Mouse (Mus musculus) forebrain, embryonic 13.5 days (tissue): ENCODE results near the gene Ptprd. TPM values are rescaled to one million over a fixed set of nuclear protein-coding genes. Genes with fewer than 3 reads are reported as not detected.
"Not testable (repeated sequence)": the region's sequence is repeated elsewhere in the genome, so short reads cannot be mapped to it uniquely, and the experiment has no call there.

Source experiments
- ATAC-seq: fragments of 200-750 bp; cut with Nextera tagmentation; 2 replicates; pipeline ENCODE4 v1.8.0; 2017
- H3K27ac ChIP-seq: fragments of 300-500 bp; sonication (generic); 2 replicates; pipeline ENCODE4 v1.5.1; 2015; ENCODE audit warnings: inconsistent platforms, mild to moderate bottlenecking, moderate library complexity
- H3K27me3 ChIP-seq: fragments of 300-500 bp; sonication (generic); 2 replicates; pipeline ENCODE4 v1.6.1; 2015; ENCODE audit warnings: mild to moderate bottlenecking, inconsistent platforms
- H3K36me3 ChIP-seq: fragments of 300-500 bp; sonication (generic); 2 replicates; pipeline ENCODE4 v1.6.1; 2015; ENCODE audit warnings: mild to moderate bottlenecking, inconsistent platforms; ENCODE audit not compliant: poor library complexity, severe bottlenecking
- H3K4me1 ChIP-seq: fragments of 300-500 bp; sonication (generic); 2 replicates; pipeline ENCODE4 v1.6.1; 2015; ENCODE audit warnings: inconsistent platforms
- H3K4me2 ChIP-seq: fragments of 300-500 bp; sonication (generic); 2 replicates; pipeline ENCODE4 v1.6.1; 2015; ENCODE audit warnings: inconsistent platforms, mild to moderate bottlenecking, moderate library complexity
- H3K4me3 ChIP-seq: fragments of 300-500 bp; sonication (generic); 2 replicates; pipeline ENCODE4 v1.5.1; 2015; ENCODE audit warnings: mild to moderate bottlenecking, inconsistent platforms
- H3K9ac ChIP-seq: fragments of 300-500 bp; sonication (generic); 2 replicates; pipeline ENCODE4 v1.6.1; 2015; ENCODE audit warnings: mild to moderate bottlenecking, inconsistent platforms
- H3K9me3 ChIP-seq: fragments of 300-500 bp; sonication (generic); replicated peaks from 2 replicates; pipeline ENCODE4 v1.6.1; 2016; ENCODE audit warnings: inconsistent platforms
- WGBS: fragments of 180-500 bp; shearing (Covaris S2); methylation state at CpG from one replicate; pipeline ENCODE4 v1.1.7; 2015; 5-methylcytosine and 5-hydroxymethylcytosine counted together
- polyA plus RNA-seq: library from polyadenylated mRNA; unstranded; fragments of >200 nt; fragmentation: Nextera tagmentation; extraction: Ambion mirVana; gene quantifications from 2 replicates; pipeline ENCODE4 v1.2.1, GENCODE M21; 2015

The Ptprd gene
- polyA plus RNA-seq, 1 experiment from 2014 or later, result 53.8 TPM

DNA sequence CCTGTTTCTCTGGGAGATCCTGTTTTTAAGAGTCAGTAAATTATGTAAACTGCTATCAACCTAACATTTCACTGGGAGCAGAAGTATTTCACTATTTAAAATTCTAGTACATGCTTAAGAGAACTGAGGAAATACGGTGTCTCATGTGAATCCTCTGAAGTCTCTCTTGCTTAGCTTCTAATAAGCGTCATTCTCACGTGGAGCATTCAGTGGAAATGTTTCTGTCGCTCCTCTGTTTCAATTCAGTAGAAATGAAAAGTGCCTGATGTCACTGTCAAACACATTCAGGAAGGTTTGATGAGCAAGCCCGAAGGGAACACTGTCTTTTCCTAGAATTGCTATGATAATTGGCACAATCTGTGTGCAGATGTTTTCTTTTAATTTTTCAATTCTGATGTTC lies 350.5 kb downstream of the Ptprd start:
- Histone ChIP-seq H3K36me3 (no peaks in the 10 kb centered on the region), H3K4me3 (no peak overlapping the region), H3K27me3 (no peaks in the 10 kb centered on the region), H3K27ac (no peak overlapping the region), H3K9ac (no peak overlapping the region), H3K4me1 (no peaks in the 10 kb centered on the region), H3K4me2 (no peak overlapping the region), H3K9me3 (no peaks in the 10 kb centered on the region)
- WGBS, result 72% methylated on average over 5 of the region's 5 CpGs
- no peak for ATAC-seq

DNA sequence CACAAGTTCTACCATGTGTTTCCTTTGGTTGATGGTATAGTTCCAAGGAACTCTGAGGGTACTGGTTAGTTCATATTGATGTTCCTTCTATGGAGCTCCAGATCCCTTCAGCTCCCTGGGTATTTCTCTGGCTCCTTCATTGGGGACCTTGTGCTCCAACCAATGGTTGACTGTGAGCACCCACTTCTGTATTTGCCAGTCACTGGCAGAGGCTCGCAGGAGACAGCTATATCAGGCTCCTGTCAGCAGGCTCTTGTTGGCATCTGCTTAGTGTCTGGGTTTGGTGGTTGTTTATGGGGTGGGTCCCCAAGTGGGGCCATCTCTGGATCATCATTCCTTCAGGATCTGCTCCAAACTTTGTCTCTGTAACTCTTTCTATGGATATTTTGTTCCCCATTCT lies 414.4 kb downstream of the Ptprd start:
- not testable (repeated sequence) for H3K4me1 ChIP-seq, H3K9ac ChIP-seq, H3K9me3 ChIP-seq, H3K27ac ChIP-seq, H3K27me3 ChIP-seq, H3K4me2 ChIP-seq, H3K4me3 ChIP-seq, ATAC-seq, H3K36me3 ChIP-seq
- WGBS, result 74% methylated on average over 1 of the region's 1 CpGs

DNA sequence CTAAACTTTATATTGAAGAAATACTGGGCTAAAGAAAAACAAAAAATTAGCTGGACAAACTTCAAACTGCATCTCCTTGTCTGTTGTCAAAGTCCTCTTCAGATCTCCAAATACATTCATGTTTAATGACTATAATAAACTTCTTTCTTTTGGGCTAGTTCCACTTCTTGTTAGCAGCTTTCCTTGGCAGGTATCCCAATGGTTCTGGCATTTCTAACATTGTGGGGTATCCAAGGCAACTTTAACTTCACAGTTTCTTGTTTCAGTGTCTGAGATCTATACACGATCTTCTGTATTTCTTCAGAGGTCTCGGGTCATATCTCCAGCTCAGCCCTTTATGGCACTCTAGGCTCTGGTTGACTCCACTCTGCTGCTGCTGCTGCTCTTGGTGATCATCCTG lies 434.5 kb downstream of the Ptprd start:
- WGBS, result 80% methylated on average over 2 of the region's 2 CpGs
- H3K27ac ChIP-seq, result no peak overlapping the region
- no peak overlapping the region for H3K9ac ChIP-seq
- H3K4me3 ChIP-seq, result no peak overlapping the region
- H3K36me3 ChIP-seq, result no peaks in the 10 kb centered on the region
- H3K27me3 ChIP-seq, result no peaks in the 10 kb centered on the region
- H3K4me1 ChIP-seq, result no peaks in the 10 kb centered on the region
- H3K9me3 ChIP-seq, result no peaks in the 10 kb centered on the region
- no peak for ATAC-seq
- no peak overlapping the region for H3K4me2 ChIP-seq

DNA sequence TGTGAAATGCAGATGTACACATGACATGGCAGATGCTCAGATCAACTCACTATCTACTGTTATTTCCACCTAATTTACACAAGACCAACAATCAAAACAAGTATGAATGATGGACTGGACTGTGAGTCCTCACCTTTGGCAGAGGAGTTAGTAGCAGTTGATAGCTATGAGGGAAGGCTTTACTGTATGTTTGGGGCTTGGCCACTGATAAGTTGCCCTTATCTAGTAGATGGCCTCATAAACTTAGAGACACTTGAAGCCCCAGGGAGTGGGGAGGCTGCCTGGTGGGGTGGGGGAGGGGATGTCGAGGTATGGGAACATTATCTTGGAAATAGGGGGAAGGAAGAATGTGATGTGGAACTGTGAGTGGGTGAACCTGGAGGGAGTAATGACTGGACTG lies 448.0 kb downstream of the Ptprd start:
- Histone ChIP-seq H3K9me3 (no peaks in the 10 kb centered on the region), H3K27ac (no peak overlapping the region), H3K4me1 (no peaks in the 10 kb centered on the region), H3K4me2 (no peak overlapping the region), H3K36me3 (no peaks in the 10 kb centered on the region), H3K4me3 (no peak overlapping the region), H3K27me3 (no peaks in the 10 kb centered on the region), H3K9ac (no peak overlapping the region)
- ATAC-seq, result no peak
- WGBS, result 87% methylated on average over 1 of the region's 1 CpGs

DNA sequence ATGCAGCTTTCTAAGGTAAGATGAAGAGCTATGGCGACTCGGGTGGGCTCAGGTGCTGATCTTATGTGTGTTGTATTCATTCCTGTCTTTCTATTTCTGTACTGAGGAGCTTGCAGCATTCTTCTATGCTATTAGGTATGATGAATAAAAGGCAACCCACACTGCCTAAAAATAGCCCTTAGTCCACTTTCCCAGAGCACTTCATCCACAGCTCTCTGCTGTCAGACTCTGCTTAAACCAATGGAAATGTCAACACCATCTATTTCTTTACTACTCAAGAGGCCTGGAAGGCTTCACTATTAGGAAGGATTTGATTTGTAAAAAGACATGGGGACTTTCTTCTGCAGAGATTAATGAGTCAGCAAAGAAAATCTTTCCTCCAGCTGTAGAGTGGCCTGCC lies 468.4 kb downstream of the Ptprd start:
- H3K27me3 ChIP-seq, result no peaks in the 10 kb centered on the region
- 95% methylated on average over 2 of the region's 2 CpGs for WGBS
- no peak overlapping the region for H3K9ac ChIP-seq
- H3K4me2 ChIP-seq, result no peak overlapping the region
- H3K9me3 ChIP-seq, result no peaks in the 10 kb centered on the region
- H3K27ac ChIP-seq, result no peak overlapping the region
- ATAC-seq, result no peak
- no peaks in the 10 kb centered on the region for H3K4me1 ChIP-seq
- no peaks in the 10 kb centered on the region for H3K36me3 ChIP-seq
- H3K4me3 ChIP-seq, result no peak overlapping the region

DNA sequence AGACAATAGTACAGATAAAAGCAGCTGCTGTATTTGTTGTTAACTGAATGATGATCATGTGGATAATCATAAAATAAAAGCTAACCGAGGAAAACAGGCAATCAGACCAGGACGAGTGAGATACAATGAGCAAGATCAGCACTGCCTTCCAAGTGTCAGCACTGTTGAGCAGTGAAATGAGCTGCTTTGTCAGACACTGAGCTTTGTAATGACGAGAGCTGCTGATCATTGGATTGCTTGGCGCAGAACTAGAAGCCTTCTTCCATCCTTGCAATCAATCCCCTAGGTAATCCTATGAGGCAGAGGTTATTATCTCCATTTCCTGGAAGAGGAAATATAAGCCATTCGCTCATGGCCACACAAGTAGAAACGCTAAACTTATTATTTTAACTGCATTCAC lies 489.9 kb downstream of the Ptprd start:
- Histone ChIP-seq H3K27me3 (no peaks in the 10 kb centered on the region), H3K4me1 (no peaks in the 10 kb centered on the region), H3K4me2 (no peak overlapping the region), H3K9me3 (no peaks in the 10 kb centered on the region), H3K27ac (no peak overlapping the region), H3K4me3 (no peak overlapping the region), H3K36me3 (no peaks in the 10 kb centered on the region), H3K9ac (no peak overlapping the region)
- WGBS, result 69% methylated on average over 6 of the region's 6 CpGs
- ATAC-seq, result no peak

DNA sequence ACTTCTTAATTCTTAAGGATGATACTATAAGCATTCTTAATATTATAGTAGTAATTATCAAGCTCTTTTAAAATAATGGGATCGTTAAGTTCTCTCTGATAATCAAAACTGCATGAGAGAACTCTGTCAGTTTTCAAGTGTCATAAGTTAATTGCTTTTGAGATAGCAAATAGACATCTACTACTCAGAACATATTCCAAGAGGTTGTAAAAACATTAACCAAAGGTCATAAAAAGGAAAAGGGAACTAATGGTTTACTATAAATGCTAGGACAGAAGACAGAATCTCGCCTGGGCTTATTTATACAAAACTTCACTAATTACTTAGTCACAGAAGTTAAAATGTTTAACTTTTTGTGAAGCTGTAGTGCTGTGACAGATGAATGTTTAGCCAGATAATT lies 494.0 kb downstream of the Ptprd start:
- no peaks in the 10 kb centered on the region for H3K36me3 ChIP-seq
- WGBS, result 70% methylated on average over 2 of the region's 2 CpGs
- no peak overlapping the region for H3K4me3 ChIP-seq
- no peaks in the 10 kb centered on the region for H3K4me1 ChIP-seq
- H3K27ac ChIP-seq, result no peak overlapping the region
- ATAC-seq, result no peak
- no peak overlapping the region for H3K4me2 ChIP-seq
- H3K9me3 ChIP-seq, result no peaks in the 10 kb centered on the region
- H3K9ac ChIP-seq, result no peak overlapping the region
- H3K27me3 ChIP-seq, result no peaks in the 10 kb centered on the region

DNA sequence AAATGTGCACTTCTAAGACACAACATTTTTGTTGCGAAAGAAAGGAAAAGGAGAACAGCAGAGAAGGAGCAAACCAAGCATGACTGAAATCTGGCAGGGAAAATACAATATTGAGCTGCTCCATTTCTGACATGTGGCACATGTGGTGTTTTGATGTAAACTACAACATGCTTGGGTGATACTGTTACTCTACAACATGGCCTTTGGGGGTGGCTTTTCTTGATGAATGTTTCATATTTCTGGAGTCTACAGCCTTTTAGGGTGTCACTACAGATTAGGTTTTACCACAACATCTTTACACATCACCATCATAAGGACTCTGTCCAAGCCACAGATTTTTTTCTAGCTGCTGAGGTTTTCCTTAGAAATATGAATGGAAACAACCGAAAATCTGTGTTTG lies 501.5 kb downstream of the Ptprd start:
- WGBS, result 92% methylated on average over 2 of the region's 2 CpGs
- no peaks in the 10 kb centered on the region for H3K36me3 ChIP-seq
- no peak for ATAC-seq

DNA sequence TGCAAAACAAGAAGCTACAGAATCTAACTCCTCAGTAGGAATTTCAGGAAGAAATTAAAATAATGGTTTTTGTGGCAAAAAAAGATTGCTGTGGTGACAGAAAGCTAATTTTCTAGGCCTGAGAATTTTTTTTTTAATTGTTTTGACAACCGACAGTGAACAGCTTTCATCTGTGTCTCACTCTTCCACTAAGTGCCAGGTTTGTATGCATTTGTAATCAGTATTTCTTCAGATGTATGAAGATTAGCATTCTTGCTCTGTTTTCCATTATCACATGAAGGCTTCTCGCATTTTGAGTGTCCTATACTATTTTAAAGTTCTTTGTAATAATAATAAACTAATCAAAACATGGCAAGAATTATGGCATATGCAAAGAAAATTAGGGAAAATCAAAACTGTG lies 513.5 kb downstream of the Ptprd start:
- Histone ChIP-seq H3K27me3 (no peaks in the 10 kb centered on the region), H3K4me2 (no peak overlapping the region), H3K36me3 (no peaks in the 10 kb centered on the region), H3K9ac (no peak overlapping the region), H3K9me3 (no peaks in the 10 kb centered on the region), H3K4me1 (0 out of 2 replicates have a peak, but pooled peaks cover 2% of the 10 kb centered on the region), H3K4me3 (no peak overlapping the region), H3K27ac (no peak overlapping the region)
- WGBS, result 44% methylated on average over 2 of the region's 2 CpGs
- ATAC-seq, result peak; percentile 57; the same call in 1 of the 2 replicates

More for the DNA sequence above, 501.5 kb downstream of the Ptprd start:
- H3K9ac ChIP-seq, result no peak overlapping the region
- H3K9me3 ChIP-seq, result no peaks in the 10 kb centered on the region
- no peaks in the 10 kb centered on the region for H3K4me1 ChIP-seq
- H3K4me2 ChIP-seq, result no peak overlapping the region
- no peaks in the 10 kb centered on the region for H3K27me3 ChIP-seq
- H3K27ac ChIP-seq, result no peak overlapping the region
- H3K4me3 ChIP-seq, result no peak overlapping the region

DNA sequence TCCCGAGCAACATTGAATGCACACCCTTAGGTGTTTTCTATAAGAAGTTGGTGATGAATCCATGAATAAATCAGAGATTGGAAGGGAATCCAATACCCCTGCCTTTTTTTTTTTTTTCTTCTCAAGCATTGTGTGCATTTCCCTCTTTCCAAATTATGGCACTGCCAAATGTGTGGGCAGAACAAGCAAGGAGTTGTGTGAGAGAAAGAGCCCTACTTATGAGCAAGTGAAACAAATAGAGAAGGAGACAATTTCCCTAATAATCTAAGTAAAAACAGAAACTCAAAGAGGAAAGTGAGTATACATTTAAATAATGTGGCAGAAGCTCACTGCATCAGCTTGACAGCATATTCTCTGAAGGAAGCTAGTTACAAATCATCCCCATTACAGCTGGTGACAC lies 536.0 kb downstream of the Ptprd start:
- Histone ChIP-seq H3K36me3 (no peaks in the 10 kb centered on the region), H3K4me2 (no peak overlapping the region)
- ATAC-seq, result no peak

DNA sequence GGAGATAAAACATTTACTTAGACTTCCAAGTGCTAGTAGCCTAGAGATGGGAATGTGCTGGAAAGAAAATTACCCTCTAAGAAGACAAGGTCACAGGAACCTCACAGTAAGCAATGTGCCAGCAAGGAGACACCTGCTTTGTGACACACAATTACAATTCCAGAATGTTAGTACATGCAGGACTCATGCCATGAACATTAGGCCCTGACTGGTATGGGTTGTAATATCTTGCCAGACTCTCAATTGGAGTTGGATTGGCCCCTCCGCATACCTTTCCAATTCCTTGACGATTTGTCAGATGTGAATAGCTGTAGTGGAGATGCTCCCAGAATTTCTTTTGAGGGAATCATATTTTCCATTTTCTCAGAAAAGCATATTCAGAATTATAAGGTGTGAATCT lies 547.0 kb downstream of the Ptprd start:
- no peaks in the 10 kb centered on the region for H3K27me3 ChIP-seq
- H3K9ac ChIP-seq, result no peak overlapping the region
- no peak overlapping the region for H3K27ac ChIP-seq
- no peaks in the 10 kb centered on the region for H3K9me3 ChIP-seq
- H3K4me1 ChIP-seq, result no peaks in the 10 kb centered on the region
- no peak for ATAC-seq
- 85% methylated on average over 2 of the region's 2 CpGs for WGBS
- H3K36me3 ChIP-seq, result no peaks in the 10 kb centered on the region
- no peak overlapping the region for H3K4me2 ChIP-seq
- H3K4me3 ChIP-seq, result no peak overlapping the region

More for the DNA sequence above, 536.0 kb downstream of the Ptprd start:
- Histone ChIP-seq H3K27ac (no peak overlapping the region), H3K9ac (no peak overlapping the region), H3K9me3 (no peaks in the 10 kb centered on the region), H3K27me3 (no peaks in the 10 kb centered on the region), H3K4me1 (no peaks in the 10 kb centered on the region), H3K4me3 (no peak overlapping the region)
- WGBS, result 80% methylated on average over 1 of the region's 1 CpGs

DNA sequence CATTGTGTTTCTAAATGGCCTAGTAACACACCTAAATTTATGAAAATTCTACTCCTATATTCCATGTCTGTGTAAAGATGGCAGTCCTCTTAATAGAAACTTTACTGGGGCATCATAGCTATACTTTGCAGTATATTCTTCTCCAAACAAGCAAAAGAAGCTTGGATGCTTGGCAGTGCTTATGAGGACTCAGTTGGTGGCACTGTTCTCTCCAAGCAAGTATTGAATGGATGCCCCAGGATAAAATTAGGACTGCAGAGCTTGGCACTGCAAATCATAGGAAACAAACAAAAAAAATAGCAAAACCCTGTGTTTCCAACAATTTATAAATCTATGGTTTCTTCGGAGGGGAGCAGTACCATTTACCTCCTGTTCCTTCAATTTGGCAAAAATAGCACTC lies 549.5 kb downstream of the Ptprd start:
- no peaks in the 10 kb centered on the region for H3K9me3 ChIP-seq
- no peak overlapping the region for H3K4me2 ChIP-seq
- no peaks in the 10 kb centered on the region for H3K36me3 ChIP-seq
- no peak overlapping the region for H3K4me3 ChIP-seq
- no peaks in the 10 kb centered on the region for H3K27me3 ChIP-seq
- H3K27ac ChIP-seq, result no peak overlapping the region
- no peaks in the 10 kb centered on the region for H3K4me1 ChIP-seq
- H3K9ac ChIP-seq, result no peak overlapping the region
- ATAC-seq, result no peak
- 81% methylated on average over 1 of the region's 1 CpGs for WGBS

DNA sequence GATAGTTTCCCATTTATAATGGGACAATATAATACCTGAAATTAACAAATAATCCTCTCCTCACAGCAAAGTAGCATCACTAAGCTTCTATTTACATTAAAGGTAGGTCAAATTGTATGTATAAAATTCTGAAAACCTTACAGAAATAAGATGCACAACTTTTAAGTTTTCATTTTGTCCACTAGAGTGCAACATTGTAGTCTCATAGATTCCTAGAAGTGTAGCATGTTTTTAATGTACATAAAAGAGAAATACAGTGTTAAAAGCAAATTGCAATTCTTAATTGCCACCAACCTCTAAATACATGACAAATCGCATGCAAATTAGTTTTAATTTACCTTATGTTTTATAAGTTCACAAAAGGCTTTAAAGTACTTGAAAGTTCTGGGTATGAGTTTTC lies 556.1 kb downstream of the Ptprd start:
- WGBS, result 85% methylated on average over 1 of the region's 1 CpGs
- no peak for ATAC-seq

More for the DNA sequence above, 556.1 kb downstream of the Ptprd start:
- Histone ChIP-seq H3K27me3 (no peaks in the 10 kb centered on the region), H3K4me3 (no peak overlapping the region), H3K9ac (no peak overlapping the region), H3K4me1 (no peaks in the 10 kb centered on the region), H3K36me3 (no peaks in the 10 kb centered on the region), H3K4me2 (no peak overlapping the region), H3K27ac (no peak overlapping the region), H3K9me3 (no peaks in the 10 kb centered on the region)
